Mouse (Mus musculus) midbrain, embryonic 10.5 days (tissue): ENCODE measurements around the gene Pitpnm3. TPM values are rescaled to one million over a fixed set of nuclear protein-coding genes. Genes with fewer than 3 reads are reported as not detected.

ENCODE experiments used
- DNase-seq: peaks from one replicate; pipeline ENCODE4 v3.0.0-alpha.2; 2017; ENCODE audit warnings: low spot score
- H3K27ac ChIP-seq: fragments of 300-500 bp; sonication (generic); replicated peaks from 2 replicates; pipeline ENCODE4 v1.5.1; 2016; ENCODE audit warnings: mild to moderate bottlenecking
- H3K27me3 ChIP-seq: fragments of 300-500 bp; sonication (generic); 2 replicates; pipeline ENCODE4 v1.6.1; 2016; ENCODE audit warnings: low read depth, mild to moderate bottlenecking; ENCODE audit not compliant: poor library complexity, severe bottlenecking
- H3K36me3 ChIP-seq: fragments of 300-500 bp; sonication (generic); 2 replicates; pipeline ENCODE4 v1.6.1; 2016; ENCODE audit warnings: mild to moderate bottlenecking, moderate library complexity
- H3K4me1 ChIP-seq: fragments of 300-500 bp; sonication (generic); 2 replicates; pipeline ENCODE4 v1.6.1; 2016
- H3K4me3 ChIP-seq: fragments of 300-500 bp; sonication (generic); 2 replicates; pipeline ENCODE4 v1.5.1; 2016; ENCODE audit warnings: mild to moderate bottlenecking, moderate library complexity
- H3K9me3 ChIP-seq: fragments of 300-500 bp; sonication (generic); replicated peaks from 2 replicates; pipeline ENCODE4 v1.6.1; 2016; ENCODE audit warnings: mild to moderate bottlenecking
- WGBS: fragments of 180-500 bp; shearing (Covaris S2); methylation state at CpG from one replicate; pipeline ENCODE4 v1.1.7; 2016; 5-methylcytosine and 5-hydroxymethylcytosine counted together
- polyA plus RNA-seq: library from polyadenylated mRNA; unstranded; fragments of >200 nt; fragmentation: Nextera tagmentation; extraction: Ambion mirVana; gene quantifications from 2 replicates; pipeline ENCODE4 v1.2.1, GENCODE M21; 2016

Gene Pitpnm3
- polyA plus RNA-seq, 1 experiment from 2014 or later: 0.10 TPM

GRCm38 (mm10) chr11:72104223-72104622 lies 31.4 kb downstream of the Pitpnm3 start:
- H3K4me3 ChIP-seq: no peak overlapping the region
- H3K4me1 ChIP-seq: peaks cover 6% of the 10 kb centered on the region; the same call in 1 of the 2 replicates
- 72% methylated on average over 8 of the region's 8 CpGs for WGBS
- H3K27me3 ChIP-seq: no peaks in the 10 kb centered on the region
- no peaks in the 10 kb centered on the region for H3K9me3 ChIP-seq
- H3K36me3 ChIP-seq: no peaks in the 10 kb centered on the region
- H3K27ac ChIP-seq: no peak overlapping the region
- no peak for DNase-seq

GRCm38 (mm10) chr11:72103530-72103929 lies 32.0 kb downstream of the Pitpnm3 start:
- Histone ChIP-seq H3K27me3 (no peaks in the 10 kb centered on the region), H3K27ac (no peak overlapping the region), H3K4me3 (no peak overlapping the region), H3K36me3 (no peaks in the 10 kb centered on the region), H3K4me1 (peaks cover 5% of the 10 kb centered on the region; the same call in 1 of the 2 replicates), H3K9me3 (no peaks in the 10 kb centered on the region)
- WGBS: 73% methylated on average over 7 of the region's 7 CpGs
- no peak for DNase-seq

- no peak for DNase-seq
- Histone ChIP-seq H3K9me3 (no peaks in the 10 kb centered on the region), H3K36me3 (no peaks in the 10 kb centered on the region), H3K4me3 (no peak overlapping the region), H3K4me1 (peaks cover 7% of the 10 kb centered on the region; the same call in 1 of the 2 replicates), H3K27ac (no peak overlapping the region), H3K27me3 (no peaks in the 10 kb centered on the region)
- WGBS: 90% methylated on average over 4 of the region's 4 CpGs
Observed at GRCm38 (mm10) chr11:72100996-72101395, 34.6 kb downstream of the Pitpnm3 start.

- Histone ChIP-seq H3K9me3 (no peaks in the 10 kb centered on the region), H3K27me3 (no peaks in the 10 kb centered on the region), H3K4me1 (peaks cover 19% of the 10 kb centered on the region; the same call in 1 of the 2 replicates), H3K27ac (no peak overlapping the region), H3K4me3 (no peak overlapping the region), H3K36me3 (no peaks in the 10 kb centered on the region)
- no peak for DNase-seq
- WGBS: 79% methylated on average over 4 of the region's 4 CpGs
Observed at GRCm38 (mm10) chr11:72099181-72099580, 36.4 kb downstream of the Pitpnm3 start.

- DNase-seq: no peak
- H3K4me3 ChIP-seq: no peak overlapping the region
- H3K4me1 ChIP-seq: peaks cover 19% of the 10 kb centered on the region; the same call in 1 of the 2 replicates
- no peaks in the 10 kb centered on the region for H3K27me3 ChIP-seq
- no peaks in the 10 kb centered on the region for H3K36me3 ChIP-seq
- 91% methylated on average over 3 of the region's 3 CpGs for WGBS
- H3K27ac ChIP-seq: no peak overlapping the region
- H3K9me3 ChIP-seq: no peaks in the 10 kb centered on the region
Observed at GRCm38 (mm10) chr11:72098027-72098426, 37.6 kb downstream of the Pitpnm3 start.

- Histone ChIP-seq H3K4me1 (peaks cover 24% of the 10 kb centered on the region), H3K27me3 (no peaks in the 10 kb centered on the region), H3K27ac (0 out of 2 replicates have a peak overlapping the region, but pooled peaks have one; percentile 30), H3K4me3 (no peak overlapping the region), H3K9me3 (no peaks in the 10 kb centered on the region), H3K36me3 (no peaks in the 10 kb centered on the region)
- 58% methylated on average over 3 of the region's 3 CpGs for WGBS
- no peak for DNase-seq
Observed at GRCm38 (mm10) chr11:72095994-72096393, 39.6 kb downstream of the Pitpnm3 start.

- Histone ChIP-seq H3K27me3 (no peaks in the 10 kb centered on the region), H3K4me3 (no peak overlapping the region)
- WGBS: 92% methylated on average over 7 of the region's 7 CpGs
Observed at GRCm38 (mm10) chr11:72094442-72094841, 41.1 kb downstream of the Pitpnm3 start.

GRCm38 (mm10) chr11:72092390-72092789 lies 43.2 kb downstream of the Pitpnm3 start:
- H3K27me3 ChIP-seq: no peaks in the 10 kb centered on the region
- 73% methylated on average over 8 of the region's 8 CpGs for whole genome bisulfite sequencing
- H3K27ac ChIP-seq: no peak overlapping the region; the same call in 1 of the 2 replicates
- H3K36me3 ChIP-seq: no peaks in the 10 kb centered on the region
- no peak for DNase-seq
- no peak overlapping the region for H3K4me3 ChIP-seq
- no peaks in the 10 kb centered on the region for H3K9me3 ChIP-seq
- peaks cover 29% of the 10 kb centered on the region for H3K4me1 ChIP-seq

More at GRCm38 (mm10) chr11:72094442-72094841, 41.1 kb downstream of the Pitpnm3 start:
- H3K27ac ChIP-seq: no peak overlapping the region
- no peaks in the 10 kb centered on the region for H3K36me3 ChIP-seq
- H3K9me3 ChIP-seq: no peaks in the 10 kb centered on the region
- peaks cover 24% of the 10 kb centered on the region for H3K4me1 ChIP-seq
- DNase-seq: no peak

GRCm38 (mm10) chr11:72086251-72087046 lies 49.1 kb downstream of the Pitpnm3 start:
- Histone ChIP-seq H3K27ac (peak overlapping the region; percentile 65), H3K4me1 (peaks cover 14% of the 10 kb centered on the region), H3K4me3 (no peak overlapping the region), H3K9me3 (no peaks in the 10 kb centered on the region), H3K27me3 (no peaks in the 10 kb centered on the region), H3K36me3 (no peaks in the 10 kb centered on the region)
- WGBS: 68% methylated on average over 11 of the region's 11 CpGs
- no peak for DNase-seq

- WGBS: 93% methylated on average over 15 of the region's 15 CpGs
Observed at GRCm38 (mm10) chr11:72084337-72084736, 51.2 kb downstream of the Pitpnm3 start.

GRCm38 (mm10) chr11:72082601-72083000 lies 53.0 kb downstream of the Pitpnm3 start:
- no peaks in the 10 kb centered on the region for H3K27me3 ChIP-seq
- no peaks in the 10 kb centered on the region for H3K36me3 ChIP-seq
- peaks cover 14% of the 10 kb centered on the region for H3K4me1 ChIP-seq
- H3K27ac ChIP-seq: no peak overlapping the region
- no peak for DNase-seq
- 93% methylated on average over 4 of the region's 4 CpGs for WGBS
- H3K9me3 ChIP-seq: no peaks in the 10 kb centered on the region
- no peak overlapping the region for H3K4me3 ChIP-seq

More at GRCm38 (mm10) chr11:72084337-72084736, 51.2 kb downstream of the Pitpnm3 start:
- Histone ChIP-seq H3K36me3 (no peaks in the 10 kb centered on the region), H3K27ac (no peak overlapping the region), H3K27me3 (no peaks in the 10 kb centered on the region), H3K4me3 (no peak overlapping the region), H3K9me3 (no peaks in the 10 kb centered on the region), H3K4me1 (peaks cover 14% of the 10 kb centered on the region)
- DNase-seq: no peak

- WGBS: 91% methylated on average over 6 of the region's 6 CpGs
- no peak for DNase-seq
- no peak overlapping the region for H3K4me3 ChIP-seq
- no peaks in the 10 kb centered on the region for H3K9me3 ChIP-seq
- no peaks in the 10 kb centered on the region for H3K36me3 ChIP-seq
- H3K27me3 ChIP-seq: no peaks in the 10 kb centered on the region
- H3K4me1 ChIP-seq: peaks cover 3% of the 10 kb centered on the region; the same call in 1 of the 2 replicates
- H3K27ac ChIP-seq: no peak overlapping the region
Observed at GRCm38 (mm10) chr11:72080461-72080860, 55.1 kb downstream of the Pitpnm3 start.

GRCm38 (mm10) chr11:72078647-72079046 lies 56.9 kb downstream of the Pitpnm3 start:
- no peaks in the 10 kb centered on the region for H3K9me3 ChIP-seq
- no peaks in the 10 kb centered on the region for H3K36me3 ChIP-seq
- no peaks in the 10 kb centered on the region for H3K27me3 ChIP-seq
- H3K4me3 ChIP-seq: no peak overlapping the region
- H3K4me1 ChIP-seq: peaks cover 3% of the 10 kb centered on the region; the same call in 1 of the 2 replicates
- WGBS: 59% methylated on average over 4 of the region's 4 CpGs
- no peak overlapping the region for H3K27ac ChIP-seq
- no peak for DNase-seq
